Mouse (Mus musculus) testis, postnatal 14 days (tissue): Measurements from ENCODE around the gene Efna5.

ENCODE experiments used
- DNase-seq: peaks from one replicate; pipeline ENCODE4 v3.0.0; 2021; ENCODE audit warnings: low spot score

Gene Efna5

DNA sequence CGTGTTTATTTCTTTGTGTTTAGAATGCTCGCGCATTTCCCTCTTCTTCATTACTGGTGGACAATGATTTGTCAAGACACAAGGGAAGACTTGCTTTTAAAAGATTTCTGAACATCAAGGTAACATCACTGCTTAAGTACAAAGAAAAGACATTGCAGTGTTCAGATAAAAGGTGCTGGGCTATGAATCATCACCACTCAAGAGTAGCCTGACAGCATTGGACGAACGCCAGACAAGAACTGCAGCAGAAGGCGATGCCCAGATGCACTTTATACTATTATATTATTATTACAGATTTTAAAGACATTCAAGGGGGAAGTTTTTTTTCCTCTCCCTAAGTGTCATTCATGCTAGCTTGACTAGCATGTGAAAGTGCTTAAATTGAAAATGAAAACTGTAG is 228.7 kb downstream of the Efna5 start:
- no peak for DNase-seq

DNA sequence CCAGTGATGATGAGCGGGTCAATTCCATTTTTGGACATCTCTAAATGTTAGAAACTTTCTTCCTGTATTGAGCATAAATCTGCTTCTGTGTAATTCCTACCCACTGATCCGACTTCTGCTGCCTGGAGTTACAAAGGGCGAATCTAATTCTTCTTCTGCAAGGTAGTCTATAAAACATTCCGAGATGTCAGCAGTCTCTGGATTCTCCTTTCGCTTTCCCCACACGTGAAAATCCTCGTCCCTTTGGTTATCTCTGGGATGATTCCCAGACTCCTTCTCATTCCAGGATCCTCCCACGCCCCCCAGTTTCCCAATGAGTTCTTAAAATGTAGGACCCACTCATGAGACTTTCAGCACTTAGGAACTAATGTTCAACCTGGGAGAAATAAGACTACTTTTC is 229.4 kb downstream of the Efna5 start:
- no peak for DNase-seq

- DNase-seq, result no peak
Observed at GRCm38 (mm10) chr17:62649293-62649950, 231.7 kb downstream of the Efna5 start.

GRCm38 (mm10) chr17:62646836-62647235 is 234.3 kb downstream of the Efna5 start:
- no peak for DNase-seq

DNA sequence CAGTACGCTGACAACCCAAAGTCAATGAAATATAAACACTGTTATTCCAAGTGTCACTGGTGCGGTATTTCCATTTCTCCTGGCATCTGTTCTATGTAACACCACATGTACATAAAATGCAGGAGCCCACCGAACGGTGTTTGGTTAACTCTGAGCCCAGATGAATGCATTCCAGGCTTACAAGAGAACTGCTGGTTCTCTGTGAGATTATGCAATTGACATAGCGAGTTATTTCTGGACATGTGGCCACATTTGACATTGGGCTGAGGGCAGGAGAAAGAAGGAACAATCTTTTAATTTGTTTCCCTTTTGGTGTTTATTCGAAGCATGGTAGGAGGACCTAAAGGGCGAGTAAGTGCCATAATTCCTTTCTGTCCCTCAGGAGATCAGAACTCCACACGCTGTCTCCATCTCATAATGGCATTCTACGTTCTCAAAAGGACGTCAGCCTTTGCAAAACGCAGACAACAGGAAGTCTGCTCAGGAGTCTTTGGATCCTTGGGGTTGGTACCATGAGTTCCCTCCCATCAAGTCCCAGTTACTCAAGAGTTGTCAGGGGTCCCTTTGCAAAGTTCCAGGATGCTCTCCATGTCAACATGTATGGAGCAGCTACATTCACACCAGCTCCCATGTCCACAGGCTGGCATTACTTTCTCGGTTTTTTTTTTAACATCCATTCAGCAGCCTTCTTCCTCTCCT is 238.5 kb downstream of the Efna5 start:
- DNase-seq, result no peak

DNA sequence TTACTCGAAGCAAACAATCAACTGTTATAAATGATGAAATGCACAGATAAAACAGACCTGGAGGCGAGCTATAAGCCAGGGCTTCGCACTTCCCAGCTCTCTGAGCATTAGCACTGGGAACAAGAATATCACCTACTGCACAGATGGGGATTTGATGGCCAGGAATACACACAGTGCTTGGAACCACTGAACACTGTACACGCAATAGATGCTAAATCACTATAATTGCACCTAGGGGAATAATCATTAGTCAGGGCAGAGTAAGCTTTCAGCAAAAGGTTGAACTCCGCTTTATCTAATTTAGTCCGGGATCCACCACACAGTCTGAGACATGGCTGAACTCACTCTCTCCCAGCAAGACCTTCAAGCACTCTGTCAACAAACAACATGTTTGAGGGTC is 240.5 kb downstream of the Efna5 start:
- no peak for DNase-seq

- no peak for DNase-seq
Observed at GRCm38 (mm10) chr17:62636896-62637295, 244.2 kb downstream of the Efna5 start.

- DNase-seq, result no peak
Observed at GRCm38 (mm10) chr17:62634937-62635336, 246.2 kb downstream of the Efna5 start.

DNA sequence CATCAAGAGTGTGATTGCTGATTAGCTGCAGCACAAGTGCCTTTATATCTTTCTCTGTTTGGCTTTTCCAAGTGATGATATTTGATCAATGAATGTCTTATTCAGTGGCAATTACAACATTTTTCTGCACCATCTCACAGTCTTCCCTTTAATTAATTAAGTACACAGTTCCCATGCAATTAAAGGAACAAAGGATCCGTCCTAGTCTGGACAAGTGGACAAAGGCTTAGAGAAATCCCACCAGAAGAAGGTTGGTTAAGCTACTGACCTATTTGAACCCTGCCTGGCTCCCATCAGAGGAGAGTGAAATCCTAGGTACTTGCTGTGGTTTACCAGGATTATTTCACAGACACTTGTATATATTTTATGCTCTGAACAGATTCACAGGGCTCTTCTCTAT is 252.6 kb downstream of the Efna5 start:
- DNase-seq, result no peak

GRCm38 (mm10) chr17:62627508-62627907 is 253.6 kb downstream of the Efna5 start:
- DNase-seq, result no peak

- no peak for DNase-seq
Observed at GRCm38 (mm10) chr17:62625646-62626020, 255.5 kb downstream of the Efna5 start.

DNA sequence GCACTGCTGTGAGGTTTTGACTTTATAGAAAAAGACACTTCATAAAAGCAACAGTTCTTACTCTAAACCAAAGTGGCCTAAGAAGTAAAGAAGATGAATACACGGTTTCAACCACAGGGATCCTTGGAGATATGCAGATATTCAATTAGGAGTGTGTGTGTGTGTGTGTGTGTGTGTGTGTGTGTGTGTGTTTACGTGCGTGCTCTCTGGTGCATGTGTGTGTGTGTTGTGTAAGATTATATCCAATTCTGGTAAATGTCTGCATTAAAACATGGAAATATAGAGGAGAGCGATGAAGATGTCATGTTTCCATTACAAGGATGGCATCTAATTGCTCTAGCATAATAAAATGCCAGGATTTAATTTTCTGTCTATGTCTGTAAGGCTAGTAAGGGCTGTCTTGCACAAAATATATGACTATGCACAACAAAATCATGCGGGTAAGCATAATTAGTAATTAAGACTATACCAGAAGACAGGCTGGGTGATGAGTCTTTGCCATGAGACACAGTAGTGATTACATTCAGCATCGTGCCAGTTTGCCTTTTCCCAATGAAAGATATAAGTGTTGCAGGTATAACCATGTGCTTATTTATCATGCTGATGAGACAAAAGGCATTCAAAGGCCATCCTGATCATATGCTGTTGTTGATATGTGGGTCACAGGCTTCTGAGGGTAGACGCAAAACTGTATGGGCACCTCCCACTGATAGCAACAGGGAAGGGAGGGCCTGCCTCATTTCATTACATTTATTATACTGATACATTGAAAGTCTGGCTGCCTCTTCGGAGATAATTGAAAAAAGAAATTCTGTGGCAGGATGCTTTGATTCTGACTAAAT is 256.1 kb downstream of the Efna5 start:
- no peak for DNase-seq

DNA sequence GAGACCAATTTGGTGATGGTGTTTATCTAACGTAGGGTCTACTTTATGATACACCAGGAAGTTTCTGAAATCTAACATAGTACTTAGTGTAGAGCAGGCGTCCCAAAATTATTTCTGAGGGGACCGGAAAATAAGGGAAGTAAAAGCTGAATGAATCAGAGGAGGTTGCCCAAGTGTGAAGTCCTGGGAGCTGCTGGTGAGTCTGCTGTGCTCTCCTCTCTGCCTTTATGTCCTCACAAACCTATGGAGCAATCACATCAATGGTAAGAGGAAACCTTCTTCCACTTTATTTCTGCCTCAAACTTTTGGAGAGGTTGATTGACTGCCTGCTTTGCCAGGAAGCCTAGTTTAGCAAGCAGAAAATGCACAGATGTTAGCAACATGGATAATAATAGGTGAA is 257.9 kb downstream of the Efna5 start:
- no peak for DNase-seq

- DNase-seq, result no peak
Observed at GRCm38 (mm10) chr17:62622481-62622880, 258.6 kb downstream of the Efna5 start.

DNA sequence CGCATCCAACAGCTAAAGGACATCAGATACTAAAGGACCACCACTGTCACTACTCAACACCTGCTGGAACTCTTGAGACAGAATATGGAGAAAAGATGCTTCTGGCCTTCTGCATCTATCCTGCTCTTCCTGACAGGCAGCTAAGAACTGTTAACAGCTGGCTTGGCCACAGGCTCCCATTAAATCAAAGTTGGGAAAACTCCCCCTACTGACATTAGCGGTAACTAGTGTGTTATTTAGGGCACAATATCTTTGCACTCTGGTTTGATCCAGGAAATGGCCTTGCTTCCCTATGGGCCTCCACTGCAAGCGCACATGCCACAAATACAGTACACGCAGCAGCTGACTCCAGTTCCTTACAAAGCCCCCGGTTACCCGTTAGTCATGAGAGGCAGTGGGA is 266.0 kb downstream of the Efna5 start:
- no peak for DNase-seq

- no peak for DNase-seq
Observed at GRCm38 (mm10) chr17:62614708-62615107, 266.4 kb downstream of the Efna5 start.

- DNase-seq, result no peak
Observed at GRCm38 (mm10) chr17:62614237-62614636, 266.9 kb downstream of the Efna5 start.

GRCm38 (mm10) chr17:62613232-62613631 is 267.9 kb downstream of the Efna5 start:
- no peak for DNase-seq

GRCm38 (mm10) chr17:62608145-62608544 is 273.0 kb downstream of the Efna5 start:
- DNase-seq, result no peak

- DNase-seq, result no peak
Observed at GRCm38 (mm10) chr17:62607304-62607914, 273.7 kb downstream of the Efna5 start.

GRCm38 (mm10) chr17:62606681-62607080 is 274.4 kb downstream of the Efna5 start:
- DNase-seq, result no peak

DNA sequence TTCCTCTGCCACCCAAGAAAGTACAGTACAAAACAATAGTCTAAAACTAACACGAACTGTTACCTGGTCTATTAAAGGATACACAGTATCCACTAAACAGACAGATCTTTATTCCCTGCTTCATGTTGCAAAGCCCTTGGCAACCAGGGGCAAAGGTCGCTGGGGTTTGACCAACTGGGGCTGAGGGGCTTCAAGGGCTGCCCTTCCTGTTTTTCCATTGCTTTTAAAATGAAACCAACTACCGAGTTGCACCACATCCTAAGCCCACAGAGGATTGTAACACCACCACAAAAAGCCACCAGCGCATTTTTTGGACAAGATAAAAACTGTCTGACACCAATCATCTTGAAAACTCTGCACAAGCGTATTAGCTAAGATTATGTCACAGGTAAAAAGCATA is 276.8 kb downstream of the Efna5 start:
- DNase-seq, result no peak

DNA sequence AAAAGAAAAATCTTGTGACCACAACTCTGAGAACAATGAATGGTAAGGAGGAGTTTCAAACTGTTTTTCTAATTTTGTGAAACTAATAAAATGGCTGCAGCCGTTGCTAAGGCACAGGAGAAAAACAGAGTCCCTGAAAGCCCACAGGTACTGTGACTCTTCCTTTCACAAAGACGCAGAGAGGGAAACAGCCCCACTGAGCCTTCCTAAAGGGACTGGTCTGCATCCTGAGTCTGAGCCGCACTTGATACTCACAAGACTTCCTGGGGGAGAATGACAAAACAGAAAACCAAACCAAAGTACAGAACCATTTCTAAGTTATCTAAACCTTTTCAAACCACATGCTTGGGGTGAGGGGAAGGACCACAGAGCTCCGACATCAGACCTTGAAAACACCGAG is 277.5 kb downstream of the Efna5 start:
- no peak for DNase-seq
